Mouse (Mus musculus): ENCODE measurements around the gene Olfr211. TPM values are rescaled to one million over a fixed set of nuclear protein-coding genes. Genes with fewer than 3 reads are reported as not detected.

The Olfr211 gene
- polyA plus RNA-seq, 1 experiment from 2014 or later = not detected

Other genes with a start within 250 kb of the Olfr211 start
- gene Zfand4, start 224.9 kb upstream of the Olfr211 start, polyA plus RNA-seq (2014; fragmentation: Nextera tagmentation; extraction: Ambion mirVana) = 5.9 and 8.3 TPM in 2 replicates
- 28.6 and 40.0 TPM in 2 replicates for gene March8, start 151.1 kb upstream of the Olfr211 start, polyA plus RNA-seq (2014; fragmentation: Nextera tagmentation; extraction: Ambion mirVana)
- 0.07 and 0.41 TPM in 2 replicates for gene Alox5, start 27.9 kb upstream of the Olfr211 start, polyA plus RNA-seq (2014; fragmentation: Nextera tagmentation; extraction: Ambion mirVana)
- gene Olfr212, start 17.4 kb downstream of the Olfr211 start, polyA plus RNA-seq (2014; fragmentation: Nextera tagmentation; extraction: Ambion mirVana) = not detected in 2 replicates
- not detected in 2 replicates for gene Olfr213, start 49.4 kb downstream of the Olfr211 start, polyA plus RNA-seq (2014; fragmentation: Nextera tagmentation; extraction: Ambion mirVana)
- 0.60 and 0.64 TPM in 2 replicates for gene Gm5580, start 62.0 kb downstream of the Olfr211 start, polyA plus RNA-seq (2014; fragmentation: Nextera tagmentation; extraction: Ambion mirVana)
- not detected in 2 replicates for gene Olfr214, start 65.1 kb downstream of the Olfr211 start, polyA plus RNA-seq (2014; fragmentation: Nextera tagmentation; extraction: Ambion mirVana)
- gene Olfr215, start 95.1 kb downstream of the Olfr211 start, polyA plus RNA-seq (2014; fragmentation: Nextera tagmentation; extraction: Ambion mirVana) = not detected in 2 replicates
- 187 and 240 TPM in 2 replicates for gene Zfp422, start 139.9 kb downstream of the Olfr211 start, polyA plus RNA-seq (2014; fragmentation: Nextera tagmentation; extraction: Ambion mirVana)
- 23.1 and 27.5 TPM in 2 replicates for gene Depp1, start 161.5 kb downstream of the Olfr211 start, polyA plus RNA-seq (2014; fragmentation: Nextera tagmentation; extraction: Ambion mirVana)
- gene Rassf4, start 184.9 kb downstream of the Olfr211 start, polyA plus RNA-seq (2014; fragmentation: Nextera tagmentation; extraction: Ambion mirVana) = 5.4 and 7.8 TPM in 2 replicates
- 1.4 and 1.8 TPM in 2 replicates for gene Tmem72, start 227.8 kb downstream of the Olfr211 start, polyA plus RNA-seq (2014; fragmentation: Nextera tagmentation; extraction: Ambion mirVana)